Mouse (Mus musculus) right cerebral cortex, adult 2 months (tissue): ENCODE measurements at regions not wholly inside any gene's neighbourhood (a gene's known extent, or its start where the extent isn't known, plus 50 kb on each side); places are given as distances from the start of the nearest gene placed in this dataset.

Experiments used
- DNase-seq, 2 experiments: peaks; one replicate each; pipeline ENCODE4 v3.0.0; 2021 to 2022; ENCODE audit warnings: low spot score in 2 of 2

GRCm38 (mm10) chr7:144994229-144994628 is 54.5 kb upstream of the Ccnd1 start:
- DNase-seq = no peak

GRCm38 (mm10) chr7:144993566-144993965 is 53.8 kb upstream of the Ccnd1 start:
- DNase-seq = no peak

GRCm38 (mm10) chr7:144991760-144992159 is 52.0 kb upstream of the Ccnd1 start:
- DNase-seq = no peak
